Mouse (Mus musculus): ENCODE measurements around the gene Rtn3.

GRCm38 (mm10) chr19:7445596-7445995 lies 37.5 kb downstream of the Rtn3 start:
- TF ChIP-seq CTCF (IDR thresholded peaks at IDR 0.05; ENCODE audit: low read depth) (no peak), EP300 (optimal IDR thresholded peaks at IDR 0.05) (no peak)
